8 mouse cellular contexts compared by ENCODE assay signal in genomic region chr8:4192807-4193587, GRCm38 (mm10). TPM values are rescaled to one million over a fixed set of nuclear protein-coding genes. Genes with fewer than 3 reads are reported as not detected.
DNase-seq lines count a peak whose midpoint lies in the region; ATAC-seq and TF ChIP-seq lines count a peak whose summit lies in the region.

No protein-coding gene starts in this region.

- DNase-seq in cerebellum, adult 11 months: peak; percentile 86
- peak; percentile 88 to 92 for DNase-seq in heart, postnatal 14 days
- DNase-seq in kidney, postnatal 4 days: peak; percentile 94

- TF ChIP-seq POLR2A in ES-Bruce4 (IDR thresholded peaks at IDR 0.05; ENCODE audit: insufficient read depth, low read length): no peak

- no peak overlapping the region for H3K9ac ChIP-seq in ES-Bruce4 (ENCODE audit: low read depth, poor library complexity, severe bottlenecking)
- H3K9ac ChIP-seq in forebrain, embryonic 15.5 days (replicated peaks): no peak overlapping the region
- H3K9ac ChIP-seq in liver, embryonic 16.5 days (ENCODE audit: low read depth, low read length): no peak overlapping the region
- no peak overlapping the region for H3K9ac ChIP-seq in neural tube, embryonic 12.5 days
- 0 out of 2 replicates have a peak overlapping the region, but pooled peaks have one; percentile 9 for H3K9ac ChIP-seq in stomach, embryonic 16.5 days (ENCODE audit: low read length)

- TF ChIP-seq CTCF in ES-Bruce4 (IDR thresholded peaks at IDR 0.05; ENCODE audit: low read depth, low read length): peak; percentile 83

- H3K36me3 ChIP-seq in ES-Bruce4 (ENCODE audit: control insufficient read depth, insufficient read depth, low read length, poor library complexity, severe bottlenecking): no peaks in the 10 kb centered on the region
- peaks cover 44% of the 10 kb centered on the region for H3K36me3 ChIP-seq in forebrain, embryonic 15.5 days
- H3K36me3 ChIP-seq in liver, embryonic 16.5 days (ENCODE audit: control insufficient read depth, insufficient read depth): no peaks in the 10 kb centered on the region
- peaks cover 40% of the 10 kb centered on the region for H3K36me3 ChIP-seq in neural tube, embryonic 12.5 days
- no peaks in the 10 kb centered on the region for H3K36me3 ChIP-seq in stomach, embryonic 16.5 days (ENCODE audit: control insufficient read depth, insufficient read depth, low read length)

- H3K9me3 ChIP-seq in ES-Bruce4 (replicated peaks; ENCODE audit: control insufficient read depth, insufficient read depth, low read length, poor library complexity, severe bottlenecking): no peaks in the 10 kb centered on the region
- H3K9me3 ChIP-seq in forebrain, embryonic 15.5 days: no peaks in the 10 kb centered on the region
- no peaks in the 10 kb centered on the region for H3K9me3 ChIP-seq in liver, embryonic 16.5 days (replicated peaks; ENCODE audit: control insufficient read depth, low read length)
- H3K9me3 ChIP-seq in neural tube, embryonic 12.5 days: no peaks in the 10 kb centered on the region
- H3K9me3 ChIP-seq in stomach, embryonic 16.5 days (replicated peaks; ENCODE audit: control insufficient read depth, low read length): no peaks in the 10 kb centered on the region

- H3K4me1 ChIP-seq in ES-Bruce4 (ENCODE audit: control insufficient read depth, insufficient read depth, low read length): peaks cover 3% of the 10 kb centered on the region
- H3K4me1 ChIP-seq in forebrain, embryonic 15.5 days: peaks cover 18% of the 10 kb centered on the region
- H3K4me1 ChIP-seq in liver, embryonic 16.5 days (ENCODE audit: control insufficient read depth, low read depth, low read length): peaks cover 25% of the 10 kb centered on the region
- peaks cover 18% of the 10 kb centered on the region for H3K4me1 ChIP-seq in neural tube, embryonic 12.5 days
- H3K4me1 ChIP-seq in stomach, embryonic 16.5 days (ENCODE audit: control insufficient read depth, insufficient read depth, low read length): no peaks in the 10 kb centered on the region

- 1% methylated on average over 18 of the region's 18 CpGs for WGBS in forebrain, embryonic 15.5 days
- 14% methylated on average over 18 of the region's 18 CpGs for WGBS in liver, embryonic 16.5 days (ENCODE audit: insufficient replicate concordance)
- WGBS in neural tube, embryonic 12.5 days: 3% methylated on average over 18 of the region's 18 CpGs
- WGBS in stomach, embryonic 16.5 days: 11% methylated on average over 18 of the region's 18 CpGs

- peak; percentile 78 for TF ChIP-seq EP300 in ES-Bruce4 (IDR thresholded peaks at IDR 0.05; ENCODE audit: insufficient read depth, low read depth, low read length)

- no peak overlapping the region for H3K27ac ChIP-seq in ES-Bruce4 (ENCODE audit: insufficient read depth, low read length)
- H3K27ac ChIP-seq in forebrain, embryonic 15.5 days (replicated peaks): peak overlapping the region; percentile 70
- no peak overlapping the region for H3K27ac ChIP-seq in liver, embryonic 16.5 days (ENCODE audit: low read length)
- peak overlapping the region; percentile 57; the same call in 1 of the 2 replicates for H3K27ac ChIP-seq in neural tube, embryonic 12.5 days
- H3K27ac ChIP-seq in stomach, embryonic 16.5 days (ENCODE audit: low read length): 0 out of 2 replicates have a peak overlapping the region, but pooled peaks have one; percentile 7

- peak overlapping the region; percentile 14; the same call in 1 of the 2 replicates for H3K4me3 ChIP-seq in ES-Bruce4 (ENCODE audit: low read depth, low read length)
- H3K4me3 ChIP-seq in forebrain, embryonic 15.5 days: no peak overlapping the region
- no peak overlapping the region for H3K4me3 ChIP-seq in liver, embryonic 16.5 days (ENCODE audit: low read depth, low read length)
- no peak overlapping the region; the same call in 1 of the 2 replicates for H3K4me3 ChIP-seq in neural tube, embryonic 12.5 days
- no peak overlapping the region for H3K4me3 ChIP-seq in stomach, embryonic 16.5 days (replicated peaks; ENCODE audit: low read length)

- no peak overlapping the region for H3K4me2 ChIP-seq in forebrain, embryonic 15.5 days (replicated peaks)
- H3K4me2 ChIP-seq in liver, embryonic 16.5 days (ENCODE audit: low read depth, low read length): 0 out of 2 replicates have a peak overlapping the region, but pooled peaks have one; percentile 12
- peak overlapping the region; percentile 37 for H3K4me2 ChIP-seq in neural tube, embryonic 12.5 days (replicated peaks)
- 0 out of 2 replicates have a peak overlapping the region, but pooled peaks have one; percentile 8 for H3K4me2 ChIP-seq in stomach, embryonic 16.5 days (ENCODE audit: low read depth, low read length)

- peak; percentile 88 for ATAC-seq in forebrain, embryonic 15.5 days (replicated peaks)
- peak; percentile 55 for ATAC-seq in liver, embryonic 16.5 days (ENCODE audit: low read depth)
- peak; percentile 86 for ATAC-seq in neural tube, embryonic 12.5 days (ENCODE audit: low FRiP score, low read depth)
- peak; percentile 80 for ATAC-seq in stomach, embryonic 16.5 days (ENCODE audit: insufficient read depth, low FRiP score)

- H3K27me3 ChIP-seq in ES-Bruce4 (ENCODE audit: control insufficient read depth, insufficient read depth, low read length, poor library complexity, severe bottlenecking): no peaks in the 10 kb centered on the region; the same call in 1 of the 2 replicates
- no peaks in the 10 kb centered on the region for H3K27me3 ChIP-seq in forebrain, embryonic 15.5 days
- no peaks in the 10 kb centered on the region for H3K27me3 ChIP-seq in liver, embryonic 16.5 days (ENCODE audit: control insufficient read depth, insufficient read depth, low read depth, low read length)
- no peaks in the 10 kb centered on the region for H3K27me3 ChIP-seq in neural tube, embryonic 12.5 days (replicated peaks)
- H3K27me3 ChIP-seq in stomach, embryonic 16.5 days (ENCODE audit: control insufficient read depth, insufficient read depth, low read length): no peaks in the 10 kb centered on the region

- intact Hi-C loops in heart, postnatal 14 days (cut with DNase I): loop anchor here (5.0 to 10.0 kb wide), 4 partner anchors 44 to 182 kb away; partner anchors contain the start of genes Gm49320, Map2k7 and Snapc2

RNA-seq across cellular contexts. Expression of gene Prr36, which starts 24.3 kb away (rescaled TPM):
- polyA plus RNA-seq in ES-Bruce4 (2011; ENCODE audit: insufficient read depth, insufficient read length, low read depth, missing spikeins): 7.2 and 10.7 TPM in 2 replicates
- 40.5 and 52.5 TPM in 2 replicates for polyA plus RNA-seq in forebrain, embryonic 15.5 days (2015; fragmentation: Nextera tagmentation; extraction: Ambion mirVana)
- total RNA-seq in heart, postnatal 14 days (2021): under 1 TPM in 1 of 2 experiments, not detected in 1; 0.05 TPM
- polyA plus RNA-seq in liver, embryonic 16.5 days (2015; fragmentation: Nextera tagmentation; extraction: Ambion mirVana): 0.32 and 0.47 TPM in 2 replicates
- polyA plus RNA-seq in neural tube, embryonic 12.5 days (2016; fragmentation: Nextera tagmentation; extraction: Ambion mirVana): 40.7 and 41.6 TPM in 2 replicates
- 2.4 and 2.7 TPM in 2 replicates for polyA plus RNA-seq in stomach, embryonic 16.5 days (2015; fragmentation: Nextera tagmentation; extraction: Ambion mirVana)

RNA-seq across cellular contexts. Expression of gene Evi5l, which starts 26.6 kb away (rescaled TPM):
- polyA plus RNA-seq in ES-Bruce4 (2011; ENCODE audit: insufficient read depth, insufficient read length, low read depth, missing spikeins): 4.1 and 5.7 TPM in 2 replicates
- 98.4 and 98.9 TPM in 2 replicates for polyA plus RNA-seq in forebrain, embryonic 15.5 days (2015; fragmentation: Nextera tagmentation; extraction: Ambion mirVana)
- 10 to 100 TPM; 22.2 to 24.5 TPM for total RNA-seq in heart, postnatal 14 days (2021)
- 5.7 and 6.0 TPM in 2 replicates for polyA plus RNA-seq in liver, embryonic 16.5 days (2015; fragmentation: Nextera tagmentation; extraction: Ambion mirVana)
- polyA plus RNA-seq in neural tube, embryonic 12.5 days (2016; fragmentation: Nextera tagmentation; extraction: Ambion mirVana): 72.1 and 74.7 TPM in 2 replicates
- 18.9 and 22.2 TPM in 2 replicates for polyA plus RNA-seq in stomach, embryonic 16.5 days (2015; fragmentation: Nextera tagmentation; extraction: Ambion mirVana)

RNA-seq across cellular contexts. Expression of gene Lrrc8e, which starts 33.6 kb away (rescaled TPM):
- polyA plus RNA-seq in ES-Bruce4 (2011; ENCODE audit: insufficient read depth, insufficient read length, low read depth, missing spikeins): 1.0 and 1.4 TPM in 2 replicates
- polyA plus RNA-seq in forebrain, embryonic 15.5 days (2015; fragmentation: Nextera tagmentation; extraction: Ambion mirVana): not detected in 2 replicates
- under 1 TPM; 0.14 to 0.20 TPM for total RNA-seq in heart, postnatal 14 days (2021)
- 0.30 and 0.38 TPM in 2 replicates for polyA plus RNA-seq in liver, embryonic 16.5 days (2015; fragmentation: Nextera tagmentation; extraction: Ambion mirVana)
- 0.05 and 0.08 TPM in 2 replicates for polyA plus RNA-seq in neural tube, embryonic 12.5 days (2016; fragmentation: Nextera tagmentation; extraction: Ambion mirVana)
- 6.1 and 9.2 TPM in 2 replicates for polyA plus RNA-seq in stomach, embryonic 16.5 days (2015; fragmentation: Nextera tagmentation; extraction: Ambion mirVana)

RNA-seq across cellular contexts. Expression of gene Map2k7, which starts 45.5 kb away (rescaled TPM):
- 56.9 and 62.1 TPM in 2 replicates for polyA plus RNA-seq in ES-Bruce4 (2011; ENCODE audit: insufficient read depth, insufficient read length, low read depth, missing spikeins)
- polyA plus RNA-seq in forebrain, embryonic 15.5 days (2015; fragmentation: Nextera tagmentation; extraction: Ambion mirVana): 26.3 and 27.5 TPM in 2 replicates
- total RNA-seq in heart, postnatal 14 days (2021): 10 to 100 TPM; 59.2 to 69.6 TPM
- polyA plus RNA-seq in liver, embryonic 16.5 days (2015; fragmentation: Nextera tagmentation; extraction: Ambion mirVana): 8.6 and 9.5 TPM in 2 replicates
- polyA plus RNA-seq in neural tube, embryonic 12.5 days (2016; fragmentation: Nextera tagmentation; extraction: Ambion mirVana): 43.4 and 50.9 TPM in 2 replicates
- polyA plus RNA-seq in stomach, embryonic 16.5 days (2015; fragmentation: Nextera tagmentation; extraction: Ambion mirVana): 19.8 and 23.8 TPM in 2 replicates

RNA-seq across cellular contexts. Expression of gene Gm49320, which starts 45.7 kb away (rescaled TPM):
- 0.33 and 1.2 TPM in 2 replicates for polyA plus RNA-seq in ES-Bruce4 (2011; ENCODE audit: insufficient read depth, insufficient read length, low read depth, missing spikeins)
- polyA plus RNA-seq in forebrain, embryonic 15.5 days (2015; fragmentation: Nextera tagmentation; extraction: Ambion mirVana): 0.89 and 1.3 TPM in 2 replicates
- total RNA-seq in heart, postnatal 14 days (2021): under 1 TPM in 1 of 2 experiments, not detected in 1; 0.38 TPM
- not detected in 2 replicates for polyA plus RNA-seq in liver, embryonic 16.5 days (2015; fragmentation: Nextera tagmentation; extraction: Ambion mirVana)
- polyA plus RNA-seq in neural tube, embryonic 12.5 days (2016; fragmentation: Nextera tagmentation; extraction: Ambion mirVana): 1.2 and 1.5 TPM in 2 replicates
- 0.79 TPM in 2 replicates for polyA plus RNA-seq in stomach, embryonic 16.5 days (2015; fragmentation: Nextera tagmentation; extraction: Ambion mirVana)

Comparison
In these comparisons a context has a peak if more than half of its experiments do, and no peak if none do; other contexts are left out.
1. H3K27ac ChIP-seq: peak in forebrain, embryonic 15.5 days (single experiment), neural tube, embryonic 12.5 days (single experiment) and stomach, embryonic 16.5 days (single experiment); none in ES-Bruce4 (single experiment) and liver, embryonic 16.5 days (single experiment).
2. Peak in every context shown above with its lines, with median percentiles within 50 percentile points of each other: DNase-seq and ATAC-seq.